Mouse (Mus musculus) bone marrow macrophage, adult 2 months (primary cell): Measurements from ENCODE around the gene Golph3l.

Experiments used
- CTCF ChIP-seq: IDR thresholded peaks from 2 replicates; pipeline ENCODE4 v1.5.1; 2012; ENCODE audit warnings: low read depth, mild to moderate bottlenecking, low read length, moderate library complexity
- POLR2A ChIP-seq: IDR thresholded peaks from 2 replicates; pipeline ENCODE4 v1.6.1; 2012; ENCODE audit warnings: mild to moderate bottlenecking, low read depth, low read length, borderline replicate concordance

DNA sequence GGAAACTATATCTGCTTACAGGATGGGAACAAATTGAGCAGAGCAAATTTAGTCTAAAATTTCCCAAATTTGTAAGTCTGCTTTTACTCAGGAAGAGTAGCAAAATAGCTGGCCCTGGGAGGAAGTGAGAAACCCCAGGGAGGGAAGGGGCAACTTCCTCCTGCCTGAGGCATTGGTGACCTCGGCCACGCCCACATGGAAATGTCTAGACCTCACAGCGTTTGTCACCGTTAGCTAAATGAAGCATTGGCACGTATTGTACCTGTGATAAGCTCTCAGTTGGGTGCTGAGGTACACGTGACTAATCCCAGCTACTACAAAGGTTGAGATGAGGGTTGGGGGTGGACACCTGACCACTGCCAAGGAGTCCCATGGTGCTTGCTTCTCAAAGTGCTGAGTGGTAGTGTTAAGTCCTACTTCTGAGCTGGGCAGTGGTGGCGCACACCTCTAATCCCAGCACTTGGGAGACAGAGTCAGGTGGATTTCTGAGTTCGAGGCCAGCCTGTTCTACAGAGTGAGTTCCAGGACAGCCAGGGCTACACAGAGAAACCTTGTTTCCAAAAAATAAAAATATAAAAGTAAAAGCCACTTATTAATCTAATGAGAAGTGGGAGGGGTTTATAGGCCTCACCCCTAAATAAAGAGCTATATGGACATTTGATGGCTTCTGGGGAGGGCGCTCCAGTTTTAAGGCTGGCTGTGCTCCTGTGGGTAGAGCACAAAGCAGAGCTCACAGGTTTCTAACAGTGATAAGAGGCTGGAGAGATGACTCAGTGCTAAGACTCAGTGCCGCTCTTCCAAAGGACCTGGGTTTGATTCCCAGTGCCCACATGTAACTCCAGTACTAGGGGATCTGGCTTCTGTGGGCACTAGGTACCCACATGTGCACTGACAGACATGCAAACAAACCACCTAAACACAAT is 56.8 kb downstream of the Golph3l start:
- TF ChIP-seq CTCF (no peak), POLR2A (no peak)
